Comparison of ENCODE assay signal across 9 mouse cellular contexts in the genomic region with DNA sequence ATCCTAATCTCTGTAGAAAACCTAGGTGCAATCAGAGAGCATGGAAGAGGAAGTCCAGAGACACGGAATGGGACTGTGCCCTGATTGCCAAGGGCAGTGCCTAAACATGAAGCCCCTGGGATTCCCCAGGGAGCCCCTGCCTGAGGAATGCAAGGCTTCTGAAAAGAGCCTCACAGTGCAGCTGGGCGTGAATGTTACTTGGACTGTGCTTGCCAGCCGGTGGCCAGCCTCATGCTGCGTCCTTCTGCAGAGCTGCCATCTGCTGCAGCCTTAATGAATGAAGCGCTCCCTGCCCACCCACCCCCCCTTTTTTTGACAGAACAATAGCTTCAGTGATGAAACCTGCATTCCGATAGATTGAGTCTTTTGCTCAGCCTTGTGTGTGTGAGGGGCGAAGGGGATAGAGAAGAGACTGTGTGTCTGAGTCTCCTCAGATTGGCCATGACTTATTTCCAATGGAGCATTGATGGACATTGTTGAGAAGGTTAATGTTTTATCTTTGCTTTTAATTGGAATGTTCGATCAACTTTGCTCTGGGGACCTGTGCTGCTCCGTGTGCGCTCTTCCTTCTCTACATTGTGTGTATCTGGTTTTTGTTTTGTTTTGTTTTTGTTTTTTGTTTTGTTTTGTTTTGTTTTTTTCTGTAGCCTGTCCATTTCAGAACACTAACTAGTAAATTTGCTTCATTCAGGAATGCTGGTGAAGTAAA. TPM values are rescaled to one million over a fixed set of nuclear protein-coding genes. Genes with fewer than 3 reads are reported as not detected.
DNase-seq lines count a peak whose midpoint lies in the region; ATAC-seq lines count a peak whose summit lies in the region.
"Had no signal": no experiment of that assay in that cellular context is flagged by ENCODE, and none has a peak within 500 bp of the region (broad histone marks: within the 10 kb centered on the region; RNA-seq: fewer than 3 reads in every experiment).

No protein-coding gene starts in this region.

- H3K4me1 ChIP-seq in forebrain, embryonic 12.5 days: peaks cover 20% of the 10 kb centered on the region
- H3K4me1 ChIP-seq in neural tube, embryonic 12.5 days: peaks cover 8% of the 10 kb centered on the region; the same call in 1 of the 2 replicates

- peak; percentile 5 for DNase-seq in adrenal gland, postnatal 14 days
- no peak for DNase-seq in adrenal gland, adult 18-20 months (ENCODE audit: low spot score in 2 of 2)
- peak; percentile 59 for DNase-seq in brain, embryonic 18.5 days (ENCODE audit: low read depth, low spot score)
- peak; percentile 16 to 20 for DNase-seq in layer of hippocampus, adult 18-20 months (ENCODE audit: low spot score in 2 of 2)
- DNase-seq in urinary bladder, postnatal 10 days (ENCODE audit: low spot score): no peak

- H3K9me3 ChIP-seq in forebrain, embryonic 12.5 days: no peaks in the 10 kb centered on the region
- no peaks in the 10 kb centered on the region for H3K9me3 ChIP-seq in neural tube, embryonic 12.5 days

- H3K27ac ChIP-seq in forebrain, embryonic 12.5 days: peak overlapping the region; percentile 83
- H3K27ac ChIP-seq in neural tube, embryonic 12.5 days: no peak overlapping the region
- H3K27ac ChIP-seq: macrophage had no signal

- H3K4me2 ChIP-seq in forebrain, embryonic 12.5 days: peak overlapping the region; percentile 38
- H3K4me2 ChIP-seq in neural tube, embryonic 12.5 days (replicated peaks): peak overlapping the region; percentile 48

- H3K4me3 ChIP-seq in forebrain, embryonic 12.5 days (replicated peaks): peak overlapping the region; percentile 10; the same call in 1 of the 2 replicates
- no peak overlapping the region for H3K4me3 ChIP-seq in neural tube, embryonic 12.5 days

- H3K36me3 ChIP-seq in forebrain, embryonic 12.5 days (replicated peaks): no peaks in the 10 kb centered on the region
- no peaks in the 10 kb centered on the region for H3K36me3 ChIP-seq in neural tube, embryonic 12.5 days

- no peak overlapping the region for H3K9ac ChIP-seq in forebrain, embryonic 12.5 days
- H3K9ac ChIP-seq in neural tube, embryonic 12.5 days: no peak overlapping the region

- 1% methylated on average over 10 of the region's 10 CpGs for WGBS in forebrain, embryonic 12.5 days
- WGBS in neural tube, embryonic 12.5 days: 4% methylated on average over 10 of the region's 10 CpGs

- no peaks in the 10 kb centered on the region for H3K27me3 ChIP-seq in forebrain, embryonic 12.5 days
- H3K27me3 ChIP-seq in neural tube, embryonic 12.5 days (replicated peaks): no peaks in the 10 kb centered on the region

- peak; percentile 98 for ATAC-seq in forebrain, embryonic 12.5 days (ENCODE audit: low FRiP score)
- ATAC-seq in neural tube, embryonic 12.5 days (ENCODE audit: low FRiP score, low read depth): peak; percentile 99
- no peak for ATAC-seq in monocyte, adult 5-6 weeks (replicated peaks; ENCODE audit: insufficient number of reproducible peaks, low FRiP score, low TSS enrichment, poor library complexity, severe bottlenecking)

RNA-seq across cellular contexts. Expression of gene Slc35f1, which starts 52.5 kb away (rescaled TPM):
- 1.3 and 1.5 TPM in 2 replicates for total RNA-seq in adrenal gland, postnatal 14 days (2021)
- 1 to 10 TPM in 1 of 2 experiments, under 1 TPM in 1; 0.89 to 1.1 TPM for total RNA-seq in adrenal gland, adult 18-20 months (2021)
- 29.6 and 35.9 TPM in 2 replicates for polyA plus RNA-seq in forebrain, embryonic 12.5 days (2016; fragmentation: Nextera tagmentation; extraction: Ambion mirVana)
- total RNA-seq in layer of hippocampus, adult 18-20 months (2021): 10 to 100 TPM; 30.1 to 35.4 TPM
- polyA plus RNA-seq in neural tube, embryonic 12.5 days (2016; fragmentation: Nextera tagmentation; extraction: Ambion mirVana): 20.2 and 23.1 TPM in 2 replicates
- total RNA-seq in monocyte, adult 5-6 weeks (2017): not detected in 3 replicates
- polyA plus RNA-seq: macrophage had no signal

Comparison
In these comparisons a context has a peak if more than half of its experiments do, and no peak if none do; other contexts are left out.
1. DNase-seq: peak in adrenal gland, postnatal 14 days (single experiment), brain, embryonic 18.5 days (single experiment) and layer of hippocampus, adult 18-20 months (2 of 2); none in adrenal gland, adult 18-20 months (0 of 2) and urinary bladder, postnatal 10 days (single experiment).
2. RNA of gene Slc35f1, which starts 52.5 kb away (total RNA-seq): 30.1 to 35.4 TPM in layer of hippocampus, adult 18-20 months; 1.3 to 1.5 TPM in adrenal gland, postnatal 14 days, 0.89 to 1.1 TPM in adrenal gland, adult 18-20 months and not detected in monocyte, adult 5-6 weeks; every median in the first group is over 10 times any median in the second.